10 mouse cellular contexts compared by ENCODE assay signal in genomic region chr12:113102461-113102860, GRCm38 (mm10). TPM values are rescaled to one million over a fixed set of nuclear protein-coding genes. Genes with fewer than 3 reads are reported as not detected.
DNase-seq lines count a peak whose midpoint lies in the region; ATAC-seq lines count a peak whose summit lies in the region.
"Had no signal": no experiment of that assay in that cellular context is flagged by ENCODE, and none has a peak within 500 bp of the region (broad histone marks: within the 10 kb centered on the region; RNA-seq: fewer than 3 reads in every experiment).

No protein-coding gene starts in this region.

- no peak overlapping the region for H3K9ac ChIP-seq in limb, embryonic 11.5 days (ENCODE audit: low read length)
- H3K9ac ChIP-seq in hindbrain, embryonic 13.5 days = 0 out of 2 replicates have a peak overlapping the region, but pooled peaks have one; percentile 13
- no peak overlapping the region for H3K9ac ChIP-seq in liver, embryonic 16.5 days (ENCODE audit: low read depth, low read length)
- H3K9ac ChIP-seq in neural tube, embryonic 11.5 days (ENCODE audit: low read length) = no peak overlapping the region
- H3K9ac ChIP-seq: embryonic facial prominence, embryonic 13.5 days; limb, embryonic 13.5 days had no signal

- peaks cover 17% of the 10 kb centered on the region for H3K4me1 ChIP-seq in limb, embryonic 11.5 days (ENCODE audit: control insufficient read depth, insufficient read depth, low read length)
- H3K4me1 ChIP-seq in limb, embryonic 10.5 days = peaks cover 39% of the 10 kb centered on the region
- peaks cover 67% of the 10 kb centered on the region for H3K4me1 ChIP-seq in hindbrain, embryonic 13.5 days (replicated peaks)
- peaks cover 71% of the 10 kb centered on the region for H3K4me1 ChIP-seq in liver, embryonic 16.5 days (ENCODE audit: control insufficient read depth, low read depth, low read length)
- H3K4me1 ChIP-seq in neural tube, embryonic 11.5 days (ENCODE audit: control insufficient read depth, insufficient read depth, low read length) = peaks cover 16% of the 10 kb centered on the region

- DNase-seq in limb, embryonic 11.5 days (ENCODE audit: low spot score) = peak; percentile 49
- no peak for DNase-seq in limb, embryonic 10.5 days (ENCODE audit: low spot score)
- DNase-seq in adrenal gland, adult 8-10 months = peak; percentile 80
- peak; percentile 14 for DNase-seq in embryo, embryonic 11.5 days (ENCODE audit: low read depth, low spot score)
- peak; percentile 72 for DNase-seq in neural tube, embryonic 11.5 days (ENCODE audit: low spot score)
- DNase-seq in thymus, postnatal 4 days = peak; percentile 83

- no peak overlapping the region for H3K4me2 ChIP-seq in limb, embryonic 11.5 days (ENCODE audit: low read depth, severe bottlenecking)
- no peak overlapping the region for H3K4me2 ChIP-seq in hindbrain, embryonic 13.5 days
- no peak overlapping the region for H3K4me2 ChIP-seq in liver, embryonic 16.5 days (ENCODE audit: low read depth, low read length)
- H3K4me2 ChIP-seq in neural tube, embryonic 11.5 days (ENCODE audit: low read depth) = no peak overlapping the region
- H3K4me2 ChIP-seq: embryonic facial prominence, embryonic 13.5 days; limb, embryonic 13.5 days had no signal

- H3K9me3 ChIP-seq in limb, embryonic 11.5 days (ENCODE audit: control insufficient read depth, low read length) = no peaks in the 10 kb centered on the region
- no peaks in the 10 kb centered on the region for H3K9me3 ChIP-seq in limb, embryonic 10.5 days (replicated peaks)
- H3K9me3 ChIP-seq in hindbrain, embryonic 13.5 days = no peaks in the 10 kb centered on the region
- no peaks in the 10 kb centered on the region for H3K9me3 ChIP-seq in liver, embryonic 16.5 days (replicated peaks; ENCODE audit: control insufficient read depth, low read length)
- no peaks in the 10 kb centered on the region for H3K9me3 ChIP-seq in neural tube, embryonic 11.5 days (ENCODE audit: control insufficient read depth, low read length)

- H3K36me3 ChIP-seq in limb, embryonic 11.5 days (ENCODE audit: control insufficient read depth, insufficient read depth, low read length) = peaks cover 9% of the 10 kb centered on the region; the same call in 1 of the 2 replicates
- peaks cover 76% of the 10 kb centered on the region for H3K36me3 ChIP-seq in limb, embryonic 10.5 days
- H3K36me3 ChIP-seq in hindbrain, embryonic 13.5 days = peaks cover 5% of the 10 kb centered on the region; the same call in 1 of the 2 replicates
- H3K36me3 ChIP-seq in liver, embryonic 16.5 days (ENCODE audit: control insufficient read depth, insufficient read depth) = no peaks in the 10 kb centered on the region
- no peaks in the 10 kb centered on the region for H3K36me3 ChIP-seq in neural tube, embryonic 11.5 days (ENCODE audit: control insufficient read depth, insufficient read depth, low read length)

- H3K27ac ChIP-seq in limb, embryonic 11.5 days (replicated peaks; ENCODE audit: low read depth, low read length) = no peak overlapping the region
- H3K27ac ChIP-seq in limb, embryonic 10.5 days = no peak overlapping the region
- no peak overlapping the region for H3K27ac ChIP-seq in hindbrain, embryonic 13.5 days
- peak overlapping the region; percentile 46 for H3K27ac ChIP-seq in liver, embryonic 16.5 days (ENCODE audit: low read length)
- H3K27ac ChIP-seq in neural tube, embryonic 11.5 days (ENCODE audit: low read depth, low read length) = no peak overlapping the region
- H3K27ac ChIP-seq: embryonic facial prominence, embryonic 13.5 days; limb, embryonic 13.5 days had no signal

- no peaks in the 10 kb centered on the region for H3K27me3 ChIP-seq in limb, embryonic 11.5 days (ENCODE audit: control insufficient read depth, insufficient read depth, low read length)
- no peaks in the 10 kb centered on the region for H3K27me3 ChIP-seq in limb, embryonic 10.5 days (ENCODE audit: low read depth, poor library complexity, severe bottlenecking)
- no peaks in the 10 kb centered on the region for H3K27me3 ChIP-seq in hindbrain, embryonic 13.5 days
- H3K27me3 ChIP-seq in liver, embryonic 16.5 days (ENCODE audit: control insufficient read depth, insufficient read depth, low read depth, low read length) = no peaks in the 10 kb centered on the region
- H3K27me3 ChIP-seq in neural tube, embryonic 11.5 days (ENCODE audit: control insufficient read depth, insufficient read depth, low read length) = no peaks in the 10 kb centered on the region
- H3K27me3 ChIP-seq: embryonic facial prominence, embryonic 13.5 days; limb, embryonic 13.5 days had no signal

- ATAC-seq in limb, embryonic 11.5 days (ENCODE audit: insufficient number of reproducible peaks, low FRiP score, low TSS enrichment, low read depth) = no peak
- no peak for ATAC-seq in hindbrain, embryonic 13.5 days (ENCODE audit: low FRiP score)
- ATAC-seq in liver, embryonic 16.5 days (ENCODE audit: low read depth) = 0 out of 2 replicates have a peak, but pooled peaks have one; percentile 10
- ATAC-seq in neural tube, embryonic 11.5 days (ENCODE audit: insufficient read depth, low FRiP score, low TSS enrichment) = no peak

- H3K4me3 ChIP-seq in limb, embryonic 11.5 days (ENCODE audit: low read depth, low read length) = no peak overlapping the region
- H3K4me3 ChIP-seq in limb, embryonic 10.5 days = no peak overlapping the region
- H3K4me3 ChIP-seq in hindbrain, embryonic 13.5 days = no peak overlapping the region
- no peak overlapping the region for H3K4me3 ChIP-seq in liver, embryonic 16.5 days (ENCODE audit: low read depth, low read length)
- no peak overlapping the region for H3K4me3 ChIP-seq in neural tube, embryonic 11.5 days (ENCODE audit: low read depth, low read length)
- H3K4me3 ChIP-seq: embryonic facial prominence, embryonic 13.5 days; limb, embryonic 13.5 days had no signal

- 70% methylated on average over 6 of the region's 6 CpGs for WGBS in limb, embryonic 11.5 days
- 70% methylated on average over 6 of the region's 6 CpGs for WGBS in limb, embryonic 10.5 days
- WGBS in hindbrain, embryonic 13.5 days = 64% methylated on average over 6 of the region's 6 CpGs
- WGBS in liver, embryonic 16.5 days (ENCODE audit: insufficient replicate concordance) = 53% methylated on average over 6 of the region's 6 CpGs
- WGBS in neural tube, embryonic 11.5 days = 68% methylated on average over 6 of the region's 6 CpGs

RNA-seq across cellular contexts. Expression of gene Mta1, which starts 4.4 kb away (rescaled TPM):
- polyA plus RNA-seq in limb, embryonic 11.5 days (2014; fragmentation: Nextera tagmentation; extraction: Ambion mirVana) = 24.2 and 26.4 TPM in 2 replicates
- polyA plus RNA-seq in limb, embryonic 10.5 days (2016; fragmentation: Nextera tagmentation; extraction: Ambion mirVana) = 22.9 and 25.9 TPM in 2 replicates
- 10 to 100 TPM; 81.8 to 92.8 (median 86.8) TPM for total RNA-seq in adrenal gland, adult 8-10 months (2022)
- 13.7 and 16.6 TPM in 2 replicates for polyA plus RNA-seq in hindbrain, embryonic 13.5 days (2015; fragmentation: Nextera tagmentation; extraction: Ambion mirVana)
- 3.4 and 3.5 TPM in 2 replicates for polyA plus RNA-seq in liver, embryonic 16.5 days (2015; fragmentation: Nextera tagmentation; extraction: Ambion mirVana)
- 21.5 and 21.9 TPM in 2 replicates for polyA plus RNA-seq in neural tube, embryonic 11.5 days (2014; fragmentation: Nextera tagmentation; extraction: Ambion mirVana)

RNA-seq across cellular contexts. Expression of gene Tex22, which starts 28.2 kb away (rescaled TPM):
- polyA plus RNA-seq in limb, embryonic 11.5 days (2014; fragmentation: Nextera tagmentation; extraction: Ambion mirVana) = 0.21 TPM in 1 of 2 replicates, not detected in the other
- polyA plus RNA-seq in limb, embryonic 10.5 days (2016; fragmentation: Nextera tagmentation; extraction: Ambion mirVana) = 0.18 and 0.21 TPM in 2 replicates
- total RNA-seq in adrenal gland, adult 8-10 months (2022) = under 1 TPM in 3 of 4 experiments, not detected in 1; 0.38 to 0.65 (median 0.62) TPM
- 0.40 TPM in 1 of 2 replicates, not detected in the other for polyA plus RNA-seq in hindbrain, embryonic 13.5 days (2015; fragmentation: Nextera tagmentation; extraction: Ambion mirVana)
- polyA plus RNA-seq in liver, embryonic 16.5 days (2015; fragmentation: Nextera tagmentation; extraction: Ambion mirVana) = not detected in 2 replicates
- not detected in 2 replicates for polyA plus RNA-seq in neural tube, embryonic 11.5 days (2014; fragmentation: Nextera tagmentation; extraction: Ambion mirVana)
- polyA plus RNA-seq: embryonic facial prominence, embryonic 13.5 days had no signal

RNA-seq across cellular contexts. Expression of gene Crip2, which starts 37.6 kb away (rescaled TPM):
- 49.7 and 53.8 TPM in 2 replicates for polyA plus RNA-seq in limb, embryonic 11.5 days (2014; fragmentation: Nextera tagmentation; extraction: Ambion mirVana)
- 58.8 and 63.8 TPM in 2 replicates for polyA plus RNA-seq in limb, embryonic 10.5 days (2016; fragmentation: Nextera tagmentation; extraction: Ambion mirVana)
- total RNA-seq in adrenal gland, adult 8-10 months (2022) = 10 to 100 TPM; 46.7 to 65.5 (median 58.4) TPM
- polyA plus RNA-seq in hindbrain, embryonic 13.5 days (2015; fragmentation: Nextera tagmentation; extraction: Ambion mirVana) = 324 and 347 TPM in 2 replicates
- 41.6 and 43.8 TPM in 2 replicates for polyA plus RNA-seq in liver, embryonic 16.5 days (2015; fragmentation: Nextera tagmentation; extraction: Ambion mirVana)
- 198 and 211 TPM in 2 replicates for polyA plus RNA-seq in neural tube, embryonic 11.5 days (2014; fragmentation: Nextera tagmentation; extraction: Ambion mirVana)

RNA-seq across cellular contexts. Expression of gene Crip1, which starts 43.7 kb away (rescaled TPM):
- 56.2 and 62.8 TPM in 2 replicates for polyA plus RNA-seq in limb, embryonic 11.5 days (2014; fragmentation: Nextera tagmentation; extraction: Ambion mirVana)
- 48.7 and 61.0 TPM in 2 replicates for polyA plus RNA-seq in limb, embryonic 10.5 days (2016; fragmentation: Nextera tagmentation; extraction: Ambion mirVana)
- total RNA-seq in adrenal gland, adult 8-10 months (2022) = 10 to 100 TPM; 55.3 to 90.7 (median 59.7) TPM
- 47.1 and 48.0 TPM in 2 replicates for polyA plus RNA-seq in hindbrain, embryonic 13.5 days (2015; fragmentation: Nextera tagmentation; extraction: Ambion mirVana)
- polyA plus RNA-seq in liver, embryonic 16.5 days (2015; fragmentation: Nextera tagmentation; extraction: Ambion mirVana) = 97.4 and 102 TPM in 2 replicates
- polyA plus RNA-seq in neural tube, embryonic 11.5 days (2014; fragmentation: Nextera tagmentation; extraction: Ambion mirVana) = 53.3 and 58.2 TPM in 2 replicates

RNA-seq across cellular contexts. Expression of gene Tedc1, which starts 53.8 kb away (rescaled TPM):
- 39.9 and 41.3 TPM in 2 replicates for polyA plus RNA-seq in limb, embryonic 11.5 days (2014; fragmentation: Nextera tagmentation; extraction: Ambion mirVana)
- polyA plus RNA-seq in limb, embryonic 10.5 days (2016; fragmentation: Nextera tagmentation; extraction: Ambion mirVana) = 49.4 and 60.2 TPM in 2 replicates
- total RNA-seq in adrenal gland, adult 8-10 months (2022) = 1 to 10 TPM in 3 of 4 experiments, under 1 TPM in 1; 0.87 to 1.8 (median 1.5) TPM
- polyA plus RNA-seq in hindbrain, embryonic 13.5 days (2015; fragmentation: Nextera tagmentation; extraction: Ambion mirVana) = 19.9 and 20.7 TPM in 2 replicates
- 9.1 and 9.2 TPM in 2 replicates for polyA plus RNA-seq in liver, embryonic 16.5 days (2015; fragmentation: Nextera tagmentation; extraction: Ambion mirVana)
- polyA plus RNA-seq in neural tube, embryonic 11.5 days (2014; fragmentation: Nextera tagmentation; extraction: Ambion mirVana) = 30.6 and 36.0 TPM in 2 replicates
